Mouse (Mus musculus): ENCODE results near the gene Prkg1. TPM values are rescaled to one million over a fixed set of nuclear protein-coding genes. Genes with fewer than 3 reads are reported as not detected.

Prkg1 gene
- polyA plus RNA-seq, 1 experiment = 82.5 TPM

- H3K4me3 ChIP-seq (ENCODE audit: control insufficient read depth, low read depth, low read length) = no peak overlapping the region
- no peaks in the 10 kb centered on the region for H3K27me3 ChIP-seq (ENCODE audit: control insufficient read depth, insufficient read depth, low read length)
- no peak overlapping the region for H3K27ac ChIP-seq (ENCODE audit: control insufficient read depth, insufficient read depth, low read depth, low read length)
- no peaks in the 10 kb centered on the region for H3K36me3 ChIP-seq (ENCODE audit: control insufficient read depth, insufficient read depth, low read length)
- no peak for TF ChIP-seq CTCF (IDR thresholded peaks at IDR 0.05; ENCODE audit: control insufficient read depth, insufficient read depth, insufficient replicate concordance, low read depth, low read length)
- no peak for TF ChIP-seq POLR2A (IDR thresholded peaks at IDR 0.05; ENCODE audit: control insufficient read depth, low read depth, low read length)
- H3K4me1 ChIP-seq (ENCODE audit: control insufficient read depth, insufficient read depth, low read length) = no peaks in the 10 kb centered on the region
Measured at GRCm38 (mm10) chr19:30998572-30998971, 766.3 kb downstream of the Prkg1 start.

- H3K27ac ChIP-seq (ENCODE audit: control insufficient read depth, insufficient read depth, low read depth, low read length) = no peak overlapping the region
- H3K4me3 ChIP-seq (ENCODE audit: control insufficient read depth, low read depth, low read length) = no peak overlapping the region
- H3K36me3 ChIP-seq (ENCODE audit: control insufficient read depth, insufficient read depth, low read length) = no peaks in the 10 kb centered on the region
- TF ChIP-seq CTCF (IDR thresholded peaks at IDR 0.05; ENCODE audit: control insufficient read depth, insufficient read depth, insufficient replicate concordance, low read depth, low read length) (no peak), POLR2A (IDR thresholded peaks at IDR 0.05; ENCODE audit: control insufficient read depth, low read depth, low read length) (no peak)
- H3K27me3 ChIP-seq (ENCODE audit: control insufficient read depth, insufficient read depth, low read length) = no peaks in the 10 kb centered on the region
- no peaks in the 10 kb centered on the region for H3K4me1 ChIP-seq (ENCODE audit: control insufficient read depth, insufficient read depth, low read length)
Measured at GRCm38 (mm10) chr19:30990390-30990789, 774.4 kb downstream of the Prkg1 start.

GRCm38 (mm10) chr19:30982436-30982835, 782.4 kb downstream of the Prkg1 start:
- H3K27ac ChIP-seq (ENCODE audit: control insufficient read depth, insufficient read depth, low read depth, low read length) = no peak overlapping the region
- H3K36me3 ChIP-seq (ENCODE audit: control insufficient read depth, insufficient read depth, low read length) = no peaks in the 10 kb centered on the region
- no peaks in the 10 kb centered on the region for H3K4me1 ChIP-seq (ENCODE audit: control insufficient read depth, insufficient read depth, low read length)
- TF ChIP-seq POLR2A (IDR thresholded peaks at IDR 0.05; ENCODE audit: control insufficient read depth, low read depth, low read length) (no peak), CTCF (IDR thresholded peaks at IDR 0.05; ENCODE audit: control insufficient read depth, insufficient read depth, insufficient replicate concordance, low read depth, low read length) (no peak)
- no peak overlapping the region for H3K4me3 ChIP-seq (ENCODE audit: control insufficient read depth, low read depth, low read length)
- no peaks in the 10 kb centered on the region for H3K27me3 ChIP-seq (ENCODE audit: control insufficient read depth, insufficient read depth, low read length)

- H3K4me1 ChIP-seq (ENCODE audit: control insufficient read depth, insufficient read depth, low read length) = no peaks in the 10 kb centered on the region
- H3K4me3 ChIP-seq (ENCODE audit: control insufficient read depth, low read depth, low read length) = no peak overlapping the region
- H3K27ac ChIP-seq (ENCODE audit: control insufficient read depth, insufficient read depth, low read depth, low read length) = no peak overlapping the region
- no peaks in the 10 kb centered on the region for H3K27me3 ChIP-seq (ENCODE audit: control insufficient read depth, insufficient read depth, low read length)
- TF ChIP-seq CTCF (IDR thresholded peaks at IDR 0.05; ENCODE audit: control insufficient read depth, insufficient read depth, insufficient replicate concordance, low read depth, low read length) (no peak), POLR2A (IDR thresholded peaks at IDR 0.05; ENCODE audit: control insufficient read depth, low read depth, low read length) (no peak)
- no peaks in the 10 kb centered on the region for H3K36me3 ChIP-seq (ENCODE audit: control insufficient read depth, insufficient read depth, low read length)
Measured at GRCm38 (mm10) chr19:30978096-30978495, 786.7 kb downstream of the Prkg1 start.

GRCm38 (mm10) chr19:30950610-30951009, 814.2 kb downstream of the Prkg1 start:
- TF ChIP-seq CTCF (IDR thresholded peaks at IDR 0.05; ENCODE audit: control insufficient read depth, insufficient read depth, insufficient replicate concordance, low read depth, low read length) = no peak
- no peak for TF ChIP-seq POLR2A (IDR thresholded peaks at IDR 0.05; ENCODE audit: control insufficient read depth, low read depth, low read length)
- H3K4me1 ChIP-seq (ENCODE audit: control insufficient read depth, insufficient read depth, low read length) = no peaks in the 10 kb centered on the region

GRCm38 (mm10) chr19:30948202-30948601, 816.6 kb downstream of the Prkg1 start:
- no peak for TF ChIP-seq POLR2A (IDR thresholded peaks at IDR 0.05; ENCODE audit: control insufficient read depth, low read depth, low read length)
- no peak for TF ChIP-seq CTCF (IDR thresholded peaks at IDR 0.05; ENCODE audit: control insufficient read depth, insufficient read depth, insufficient replicate concordance, low read depth, low read length)
- Histone ChIP-seq H3K36me3 (ENCODE audit: control insufficient read depth, insufficient read depth, low read length) (no peaks in the 10 kb centered on the region), H3K27ac (ENCODE audit: control insufficient read depth, insufficient read depth, low read depth, low read length) (no peak overlapping the region), H3K4me1 (ENCODE audit: control insufficient read depth, insufficient read depth, low read length) (no peaks in the 10 kb centered on the region), H3K27me3 (ENCODE audit: control insufficient read depth, insufficient read depth, low read length) (no peaks in the 10 kb centered on the region), H3K4me3 (ENCODE audit: control insufficient read depth, low read depth, low read length) (no peak overlapping the region)

More at GRCm38 (mm10) chr19:30950610-30951009, 814.2 kb downstream of the Prkg1 start:
- Histone ChIP-seq H3K4me3 (ENCODE audit: control insufficient read depth, low read depth, low read length) (no peak overlapping the region), H3K36me3 (ENCODE audit: control insufficient read depth, insufficient read depth, low read length) (no peaks in the 10 kb centered on the region), H3K27ac (ENCODE audit: control insufficient read depth, insufficient read depth, low read depth, low read length) (no peak overlapping the region), H3K27me3 (ENCODE audit: control insufficient read depth, insufficient read depth, low read length) (no peaks in the 10 kb centered on the region)

GRCm38 (mm10) chr19:30942369-30942992, 822.4 kb downstream of the Prkg1 start:
- Histone ChIP-seq H3K4me1 (ENCODE audit: control insufficient read depth, insufficient read depth, low read length) (no peaks in the 10 kb centered on the region), H3K36me3 (ENCODE audit: control insufficient read depth, insufficient read depth, low read length) (no peaks in the 10 kb centered on the region), H3K4me3 (ENCODE audit: control insufficient read depth, low read depth, low read length) (no peak overlapping the region), H3K27me3 (ENCODE audit: control insufficient read depth, insufficient read depth, low read length) (no peaks in the 10 kb centered on the region), H3K27ac (ENCODE audit: control insufficient read depth, insufficient read depth, low read depth, low read length) (no peak overlapping the region)
- no peak for TF ChIP-seq CTCF (IDR thresholded peaks at IDR 0.05; ENCODE audit: control insufficient read depth, insufficient read depth, insufficient replicate concordance, low read depth, low read length)
- TF ChIP-seq POLR2A (IDR thresholded peaks at IDR 0.05; ENCODE audit: control insufficient read depth, low read depth, low read length) = no peak
